Mouse (Mus musculus) kidney, embryonic 14.5 days (tissue): ENCODE measurements at regions not wholly inside any gene's neighbourhood (a gene's known extent, or its start where the extent isn't known, plus 50 kb on each side); places are given as distances from the start of the nearest gene placed in this dataset.

Experiments
- ATAC-seq: fragments of 200-750 bp; cut with Nextera tagmentation; 2 replicates; pipeline ENCODE4 v1.8.0; 2017; ENCODE audit warnings: moderate number of reproducible peaks, mild to moderate bottlenecking, moderate TSS enrichment, moderate library complexity; ENCODE audit not compliant: low FRiP score, low TSS enrichment
- H3K27ac ChIP-seq: fragments of 300-500 bp; sonication (generic); 2 replicates; pipeline ENCODE4 v1.5.1; 2014; ENCODE audit warnings: low read depth, mild to moderate bottlenecking, low read length, moderate library complexity, mixed read lengths
- H3K27me3 ChIP-seq: fragments of 300-500 bp; sonication (generic); 2 replicates; pipeline ENCODE4 v1.6.1; 2014; ENCODE audit warnings: mild to moderate bottlenecking, low read length; ENCODE audit not compliant: control insufficient read depth, insufficient read depth
- H3K36me3 ChIP-seq: fragments of 300-500 bp; sonication (generic); 2 replicates; pipeline ENCODE4 v1.6.1; 2014; ENCODE audit warnings: low read length, mixed read lengths; ENCODE audit not compliant: control insufficient read depth, insufficient read depth
- H3K4me1 ChIP-seq: fragments of 300-500 bp; sonication (generic); 2 replicates; pipeline ENCODE4 v1.6.1; 2014; ENCODE audit warnings: low read length, mixed read lengths; ENCODE audit not compliant: control insufficient read depth, insufficient read depth
- H3K4me2 ChIP-seq: fragments of 300-500 bp; sonication (generic); replicated peaks from 2 replicates; pipeline ENCODE4 v1.6.1; 2014; ENCODE audit warnings: low read depth, mild to moderate bottlenecking, low read length
- H3K4me3 ChIP-seq: fragments of 300-500 bp; sonication (generic); 2 replicates; pipeline ENCODE4 v1.5.1; 2014; ENCODE audit warnings: mild to moderate bottlenecking, low read length
- H3K9ac ChIP-seq: fragments of 300-500 bp; sonication (generic); 2 replicates; pipeline ENCODE4 v1.6.1; 2014; ENCODE audit warnings: low read depth, mild to moderate bottlenecking, low read length, moderate library complexity
- H3K9me3 ChIP-seq: fragments of 300-500 bp; sonication (generic); 2 replicates; pipeline ENCODE4 v1.6.1; 2016; ENCODE audit warnings: low read length; ENCODE audit not compliant: control insufficient read depth
- WGBS: fragments of 180-500 bp; shearing (Covaris S2); extraction: QIAGEN DNeasy Blood & Tissue Kit; methylation state at CpG from one replicate; pipeline ENCODE4 v1.1.7; 2014; 5-methylcytosine and 5-hydroxymethylcytosine counted together

GRCm38 (mm10) chr8:91999189-91999588 is 197.3 kb upstream of the Irx3 start:
- Histone ChIP-seq H3K36me3 (no peaks in the 10 kb centered on the region), H3K4me1 (no peaks in the 10 kb centered on the region; the same call in 1 of the 2 replicates), H3K9me3 (0 out of 2 replicates have a peak, but pooled peaks cover 2% of the 10 kb centered on the region), H3K27ac (no peak overlapping the region), H3K27me3 (peaks cover 10% of the 10 kb centered on the region), H3K4me2 (no peak overlapping the region), H3K9ac (no peak overlapping the region), H3K4me3 (no peak overlapping the region)
- 82% methylated on average over 2 of the region's 2 CpGs for WGBS
- ATAC-seq: no peak

- H3K4me3 ChIP-seq: no peak overlapping the region
- H3K9me3 ChIP-seq: no peaks in the 10 kb centered on the region
- H3K4me2 ChIP-seq: no peak overlapping the region
- H3K36me3 ChIP-seq: no peaks in the 10 kb centered on the region
- no peaks in the 10 kb centered on the region; the same call in 1 of the 2 replicates for H3K4me1 ChIP-seq
- H3K27ac ChIP-seq: no peak overlapping the region
- peaks cover 20% of the 10 kb centered on the region for H3K27me3 ChIP-seq
- no peak for ATAC-seq
- H3K9ac ChIP-seq: no peak overlapping the region
These were observed 196.0 kb upstream of the Irx3 start for GRCm38 (mm10) chr8:91997892-91998189.

- no peak for ATAC-seq
- Histone ChIP-seq H3K36me3 (no peaks in the 10 kb centered on the region), H3K4me3 (no peak overlapping the region), H3K4me2 (no peak overlapping the region), H3K9ac (no peak overlapping the region), H3K27me3 (peaks cover 25% of the 10 kb centered on the region), H3K9me3 (no peaks in the 10 kb centered on the region), H3K4me1 (no peaks in the 10 kb centered on the region; the same call in 1 of the 2 replicates), H3K27ac (no peak overlapping the region)
- 21% methylated on average over 26 of the region's 26 CpGs for WGBS
These were observed 195.4 kb upstream of the Irx3 start for GRCm38 (mm10) chr8:91997023-91997891.

- no peak; the same call in 1 of the 2 replicates for ATAC-seq
- Histone ChIP-seq H3K36me3 (no peaks in the 10 kb centered on the region), H3K4me2 (no peak overlapping the region), H3K27me3 (peaks cover 28% of the 10 kb centered on the region), H3K9ac (no peak overlapping the region), H3K4me1 (peaks cover 3% of the 10 kb centered on the region; the same call in 1 of the 2 replicates), H3K27ac (no peak overlapping the region), H3K4me3 (no peak overlapping the region), H3K9me3 (no peaks in the 10 kb centered on the region)
- 42% methylated on average over 10 of the region's 10 CpGs for WGBS
These were observed 194.6 kb upstream of the Irx3 start for GRCm38 (mm10) chr8:91996305-91997022.

GRCm38 (mm10) chr8:91995407-91996144 is 193.7 kb upstream of the Irx3 start:
- Histone ChIP-seq H3K9ac (no peak overlapping the region), H3K36me3 (no peaks in the 10 kb centered on the region), H3K27me3 (peaks cover 28% of the 10 kb centered on the region), H3K27ac (no peak overlapping the region), H3K9me3 (no peaks in the 10 kb centered on the region), H3K4me1 (peaks cover 3% of the 10 kb centered on the region; the same call in 1 of the 2 replicates), H3K4me2 (no peak overlapping the region), H3K4me3 (no peak overlapping the region)
- no peak for ATAC-seq
- 46% methylated on average over 9 of the region's 9 CpGs for WGBS

- Histone ChIP-seq H3K27ac (no peak overlapping the region), H3K27me3 (peaks cover 33% of the 10 kb centered on the region), H3K36me3 (no peaks in the 10 kb centered on the region), H3K9ac (no peak overlapping the region), H3K4me2 (no peak overlapping the region), H3K9me3 (no peaks in the 10 kb centered on the region; the same call in 1 of the 2 replicates), H3K4me3 (no peak overlapping the region), H3K4me1 (peaks cover 3% of the 10 kb centered on the region; the same call in 1 of the 2 replicates)
- WGBS: 54% methylated on average over 25 of the region's 25 CpGs
- ATAC-seq: no peak
These were observed 189.9 kb upstream of the Irx3 start for GRCm38 (mm10) chr8:91991542-91992452.

GRCm38 (mm10) chr8:91990952-91991351 is 189.1 kb upstream of the Irx3 start:
- H3K36me3 ChIP-seq: no peaks in the 10 kb centered on the region
- peaks cover 29% of the 10 kb centered on the region for H3K27me3 ChIP-seq
- no peak for ATAC-seq
- no peak overlapping the region for H3K9ac ChIP-seq
- no peaks in the 10 kb centered on the region; the same call in 1 of the 2 replicates for H3K9me3 ChIP-seq
- no peak overlapping the region for H3K4me3 ChIP-seq
- 47% methylated on average over 5 of the region's 5 CpGs for WGBS
- H3K27ac ChIP-seq: no peak overlapping the region
- H3K4me2 ChIP-seq: no peak overlapping the region
- H3K4me1 ChIP-seq: 0 out of 2 replicates have a peak, but pooled peaks cover 3% of the 10 kb centered on the region

GRCm38 (mm10) chr8:91990048-91990447 is 188.2 kb upstream of the Irx3 start:
- Histone ChIP-seq H3K4me3 (no peak overlapping the region), H3K4me2 (no peak overlapping the region), H3K9ac (no peak overlapping the region), H3K27me3 (peaks cover 29% of the 10 kb centered on the region), H3K36me3 (no peaks in the 10 kb centered on the region), H3K9me3 (no peaks in the 10 kb centered on the region; the same call in 1 of the 2 replicates), H3K27ac (no peak overlapping the region), H3K4me1 (0 out of 2 replicates have a peak, but pooled peaks cover 3% of the 10 kb centered on the region)
- no peak for ATAC-seq
- WGBS: 54% methylated on average over 3 of the region's 3 CpGs
